Comparison of ENCODE assay signal across 35 mouse cellular contexts in the genomic region with DNA sequence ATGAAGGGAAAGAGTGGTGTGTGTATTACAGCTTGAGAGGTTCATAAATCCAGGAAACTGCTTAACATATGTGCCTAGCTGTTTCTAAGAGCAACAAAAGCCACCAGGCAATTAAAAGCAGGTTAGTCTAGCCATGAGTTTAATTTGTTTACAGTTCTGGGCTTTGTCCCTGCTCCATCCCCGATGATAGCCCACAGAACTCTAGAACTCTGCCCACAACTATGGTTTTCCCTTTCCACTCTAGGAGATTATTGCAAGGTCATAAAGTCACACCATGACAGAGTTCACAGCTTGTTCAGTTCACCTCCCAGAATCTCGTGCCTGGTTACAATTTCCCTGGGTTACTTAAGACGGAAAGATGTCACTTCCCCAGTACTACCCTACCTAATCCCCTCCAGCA. TPM values are rescaled to one million over a fixed set of nuclear protein-coding genes. Genes with fewer than 3 reads are reported as not detected.
DNase-seq lines count a peak whose midpoint lies in the region; ATAC-seq lines count a peak whose summit lies in the region.
"Had no signal": no experiment of that assay in that cellular context is flagged by ENCODE, and none has a peak within 500 bp of the region (broad histone marks: within the 10 kb centered on the region; RNA-seq: fewer than 3 reads in every experiment).

No protein-coding gene starts in this region.

- DNase-seq in embryonic facial prominence, embryonic 11.5 days (ENCODE audit: low spot score) = peak; percentile 30
- no peak for DNase-seq in embryonic facial prominence, embryonic 10.5 days (ENCODE audit: low spot score)
- peak; percentile 6 for DNase-seq in retina, adult 2 months (ENCODE audit: low read depth, low spot score)
- DNase-seq in retina, embryonic 14.5 days (ENCODE audit: low spot score) = no peak
- DNase-seq in retina, postnatal 1 day = peak; percentile 18
- no peak for DNase-seq in left cerebral cortex, postnatal 36 days (ENCODE audit: low spot score in 2 of 2)
- DNase-seq: adrenal gland, adult 2 months; adrenal gland, postnatal 14 days; B cell, adult 2 months; cerebellum, adult 11 months; cerebellum, adult 2 months; cerebellum, adult 9-11 months; cerebellum, postnatal 25 days; gastrocnemius, adult 2 months; gastrocnemius, postnatal 14 days; heart, adult 11 months had no signal

- no peaks in the 10 kb centered on the region for H3K9me3 ChIP-seq in embryonic facial prominence, embryonic 11.5 days (replicated peaks; ENCODE audit: control insufficient read depth, low read length)
- no peaks in the 10 kb centered on the region for H3K9me3 ChIP-seq in embryonic facial prominence, embryonic 10.5 days
- H3K9me3 ChIP-seq: forebrain, embryonic 10.5 days; forebrain, embryonic 13.5 days; G1E; hindbrain, embryonic 12.5 days; hindbrain, embryonic 15.5 days; intestine, embryonic 15.5 days had no signal

- 28% methylated on average over 3 of the region's 3 CpGs for WGBS in embryonic facial prominence, embryonic 11.5 days
- 42% methylated on average over 3 of the region's 3 CpGs for WGBS in embryonic facial prominence, embryonic 10.5 days

- H3K4me2 ChIP-seq in embryonic facial prominence, embryonic 11.5 days (ENCODE audit: low read depth, low read length) = no peak overlapping the region
- H3K4me2 ChIP-seq: forebrain, embryonic 13.5 days; heart, embryonic 11.5 days; hindbrain, embryonic 12.5 days; hindbrain, embryonic 15.5 days; intestine, embryonic 15.5 days had no signal

- no peak for ATAC-seq in embryonic facial prominence, embryonic 11.5 days (replicated peaks; ENCODE audit: insufficient number of reproducible peaks, low FRiP score, low TSS enrichment, low read depth)
- ATAC-seq: forebrain, embryonic 13.5 days; forebrain, embryonic 16.5 days; intestine, embryonic 15.5 days; Patski had no signal

- intact Hi-C loops in left cerebral cortex, postnatal 36 days (cut with DNase I) = no loop called here

- no peaks in the 10 kb centered on the region for H3K36me3 ChIP-seq in embryonic facial prominence, embryonic 11.5 days (replicated peaks; ENCODE audit: control insufficient read depth, insufficient read depth, low read depth, low read length)
- H3K36me3 ChIP-seq in embryonic facial prominence, embryonic 10.5 days (replicated peaks) = no peaks in the 10 kb centered on the region
- H3K36me3 ChIP-seq: forebrain, embryonic 10.5 days; G1E; hindbrain, embryonic 12.5 days; hindbrain, embryonic 15.5 days; intestine, embryonic 15.5 days had no signal

- H3K4me1 ChIP-seq in embryonic facial prominence, embryonic 11.5 days (ENCODE audit: control insufficient read depth, insufficient read depth, low read length) = no peaks in the 10 kb centered on the region
- H3K4me1 ChIP-seq in embryonic facial prominence, embryonic 10.5 days = peaks cover 10% of the 10 kb centered on the region; the same call in 1 of the 2 replicates
- H3K4me1 ChIP-seq: forebrain, embryonic 10.5 days; forebrain, embryonic 13.5 days; hindbrain, embryonic 12.5 days; hindbrain, embryonic 15.5 days had no signal

- H3K9ac ChIP-seq in embryonic facial prominence, embryonic 11.5 days (replicated peaks; ENCODE audit: low read length) = no peak overlapping the region
- H3K9ac ChIP-seq: forebrain, embryonic 13.5 days; hindbrain, embryonic 12.5 days; hindbrain, embryonic 15.5 days; intestine, embryonic 15.5 days had no signal

- no peak overlapping the region for H3K27ac ChIP-seq in embryonic facial prominence, embryonic 11.5 days (replicated peaks; ENCODE audit: low read depth, low read length)
- H3K27ac ChIP-seq in embryonic facial prominence, embryonic 10.5 days (replicated peaks) = no peak overlapping the region
- H3K27ac ChIP-seq: forebrain, embryonic 10.5 days; forebrain, embryonic 13.5 days; gastrocnemius, adult 2 months; hindbrain, embryonic 12.5 days; hindbrain, embryonic 15.5 days; intestine, embryonic 15.5 days had no signal

- no peaks in the 10 kb centered on the region for H3K27me3 ChIP-seq in embryonic facial prominence, embryonic 11.5 days (ENCODE audit: control insufficient read depth, insufficient read depth, low read length)
- no peaks in the 10 kb centered on the region for H3K27me3 ChIP-seq in embryonic facial prominence, embryonic 10.5 days (replicated peaks; ENCODE audit: low read depth, poor library complexity, severe bottlenecking)
- H3K27me3 ChIP-seq: CH12.LX; forebrain, embryonic 13.5 days; hindbrain, embryonic 12.5 days; hindbrain, embryonic 15.5 days; intestine, embryonic 15.5 days; Patski had no signal

- H3K4me3 ChIP-seq in embryonic facial prominence, embryonic 11.5 days (ENCODE audit: low read depth, low read length) = no peak overlapping the region
- H3K4me3 ChIP-seq in embryonic facial prominence, embryonic 10.5 days = no peak overlapping the region
- H3K4me3 ChIP-seq: forebrain, embryonic 10.5 days; forebrain, embryonic 13.5 days; gastrocnemius, adult 2 months; hindbrain, embryonic 12.5 days; hindbrain, embryonic 15.5 days; intestine, embryonic 15.5 days had no signal

RNA-seq across cellular contexts. Expression of a gene that starts 11.6 kb away (rescaled TPM):
- not detected in 2 replicates for polyA plus RNA-seq in embryonic facial prominence, embryonic 11.5 days (2014; fragmentation: Nextera tagmentation; extraction: Ambion mirVana)
- not detected in 2 replicates for polyA plus RNA-seq in embryonic facial prominence, embryonic 10.5 days (2016; fragmentation: Nextera tagmentation; extraction: Ambion mirVana)
- total RNA-seq in left cerebral cortex, postnatal 36 days (2021) = not detected
- total RNA-seq: adrenal gland, adult 2 months; adrenal gland, postnatal 14 days; adrenal gland, postnatal 4 days; G1E; gastrocnemius, adult 2 months; gastrocnemius, postnatal 14 days; gastrocnemius, postnatal 4 days; heart, adult 8-10 months; heart, postnatal 25 days had no signal
- polyA plus RNA-seq: adrenal gland, adult 2 months; cerebellum, adult 2 months; cortical plate, adult 2 months; embryonic facial prominence, embryonic 14.5 days; forebrain, embryonic 10.5 days; forebrain, embryonic 13.5 days; frontal cortex, adult 2 months; G1E; heart, embryonic 11.5 days; heart, embryonic 14.5 days; heart, postnatal 0 days; hindbrain, embryonic 12.5 days; hindbrain, embryonic 15.5 days; intestine, embryonic 15.5 days had no signal

Comparison
In these comparisons a context has a peak if more than half of its experiments do, and no peak if none do; other contexts are left out.
1. DNase-seq: peak in embryonic facial prominence, embryonic 11.5 days (single experiment), retina, adult 2 months (single experiment) and retina, postnatal 1 day (single experiment); none in embryonic facial prominence, embryonic 10.5 days (single experiment), retina, embryonic 14.5 days (single experiment) and left cerebral cortex, postnatal 36 days (0 of 2).